Mouse (Mus musculus): ENCODE data around the gene Fbxo5. TPM values are rescaled to one million over a fixed set of nuclear protein-coding genes. Genes with fewer than 3 reads are reported as not detected.

Gene Fbxo5
- polyA plus RNA-seq (2014; fragmentation: Nextera tagmentation; extraction: Ambion mirVana): 9.8 and 13.7 TPM in 2 replicates

DNA sequence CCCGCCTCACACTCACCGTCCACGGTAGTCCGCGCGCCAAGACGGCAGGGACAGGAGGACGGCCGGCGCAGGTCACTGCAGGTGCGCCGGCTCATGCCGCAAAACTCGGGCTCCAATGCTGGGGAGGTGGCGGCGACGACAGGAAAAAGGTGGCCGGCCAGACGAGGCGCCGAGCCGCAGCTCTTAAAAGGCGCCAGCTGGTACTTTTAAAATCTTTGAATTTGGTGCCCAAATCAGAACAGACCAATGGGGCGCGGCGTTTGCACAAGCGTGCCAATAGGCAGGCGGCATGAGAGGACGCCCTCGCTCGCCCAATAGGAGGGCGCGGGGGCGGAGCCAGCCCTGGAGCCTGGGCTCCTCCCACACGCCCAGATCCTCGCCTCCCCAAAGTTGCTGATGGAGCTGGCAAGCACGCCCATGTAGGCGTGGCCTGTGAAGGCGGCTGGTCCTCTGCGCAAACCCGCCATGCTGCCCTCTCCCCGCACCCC lies at the start of gene Fbxo5:
Gene Fbxo5, minus strand, starts transcription at position 358 of the 488 bp plus-strand sequence.
- Histone ChIP-seq H3K9ac (peak within 1 kb of the TSS; percentile 59), H3K27ac (peak within 1 kb of the TSS; percentile 84), H3K4me2 (replicated peaks) (peak within 1 kb of the TSS; percentile 83), H3K4me3 (replicated peaks; ENCODE audit: low read length) (peak within 1 kb of the TSS; percentile 69), H3K36me3 (replicated peaks; ENCODE audit: control insufficient read depth, insufficient read depth) (peaks cover 12% of the 10 kb centered on the region), H3K27me3 (ENCODE audit: control insufficient read depth, insufficient read depth, low read length) (no peaks in the 10 kb centered on the region), H3K4me1 (replicated peaks; ENCODE audit: control insufficient read depth, insufficient read depth, low read length) (peaks cover 18% of the 10 kb centered on the region), H3K9me3 (ENCODE audit: control insufficient read depth, low read length) (no peaks in the 10 kb centered on the region)
- ATAC-seq (ENCODE audit: low FRiP score) (peak; percentile 98), DNase-seq (ENCODE audit: low spot score) (peak; percentile 97)
- WGBS: under 1% methylated on average over 42 of the region's 42 CpGs

DNA sequence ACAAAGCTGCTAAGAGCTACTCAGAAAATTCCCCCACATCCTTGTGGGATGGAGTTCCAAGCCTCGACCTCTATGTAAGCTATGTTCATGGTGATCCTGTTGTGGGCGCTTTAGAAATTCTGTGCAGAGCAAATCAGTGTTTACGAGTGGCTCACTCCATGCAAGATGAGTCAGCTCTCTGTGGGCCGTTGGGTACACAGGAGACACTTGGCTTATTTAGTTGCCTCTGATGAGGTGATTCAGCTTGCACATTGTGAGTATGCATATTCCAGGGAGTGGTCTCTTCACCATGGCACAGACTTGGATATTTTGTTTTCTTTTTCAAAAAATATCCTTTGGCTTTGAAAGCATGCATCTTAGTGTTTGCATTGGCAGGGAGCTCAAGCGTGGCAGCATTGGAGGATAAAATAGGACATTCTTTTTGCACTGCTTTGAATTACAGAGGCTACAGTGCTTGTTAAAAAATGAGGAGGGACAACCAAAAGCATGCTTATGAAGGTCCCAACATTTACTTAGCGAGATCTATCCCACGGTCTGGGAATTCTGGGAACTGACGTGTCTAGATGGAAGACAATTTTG lies 48.0 kb upstream of the Fbxo5 start:
- H3K9me3 ChIP-seq (ENCODE audit: control insufficient read depth, low read length): no peaks in the 10 kb centered on the region
- DNase-seq (ENCODE audit: low spot score) (no peak), ATAC-seq (ENCODE audit: low FRiP score) (no peak)
- H3K36me3 ChIP-seq (replicated peaks; ENCODE audit: control insufficient read depth, insufficient read depth): peaks cover 7% of the 10 kb centered on the region
- H3K4me1 ChIP-seq (replicated peaks; ENCODE audit: control insufficient read depth, insufficient read depth, low read length): no peaks in the 10 kb centered on the region
- H3K9ac ChIP-seq: no peak overlapping the region
- no peak overlapping the region for H3K4me3 ChIP-seq (replicated peaks; ENCODE audit: low read length)
- no peak overlapping the region for H3K27ac ChIP-seq
- no peak overlapping the region for H3K4me2 ChIP-seq (replicated peaks)
- WGBS: 89% methylated on average over 8 of the region's 8 CpGs
- H3K27me3 ChIP-seq (ENCODE audit: control insufficient read depth, insufficient read depth, low read length): no peaks in the 10 kb centered on the region

DNA sequence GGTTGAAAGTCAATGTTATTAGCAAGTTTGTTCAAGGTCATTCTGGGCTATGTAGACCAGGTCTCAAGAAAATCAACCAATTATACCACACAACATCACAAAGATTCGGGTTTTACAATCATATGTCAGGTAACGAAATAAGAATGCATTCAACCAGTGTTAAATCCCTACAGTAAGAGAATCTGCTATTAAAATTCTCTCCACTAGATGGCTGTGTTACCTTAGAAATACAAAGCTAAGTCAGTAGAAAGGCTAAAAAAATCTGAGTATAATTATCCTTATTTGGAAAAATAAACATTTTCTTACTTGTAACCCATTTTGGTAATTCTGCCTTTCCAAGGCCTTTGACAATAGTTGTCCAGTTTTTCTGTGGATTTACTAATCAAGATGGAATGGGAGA lies 41.5 kb upstream of the Fbxo5 start:
- DNase-seq (ENCODE audit: low spot score): peak; percentile 84

DNA sequence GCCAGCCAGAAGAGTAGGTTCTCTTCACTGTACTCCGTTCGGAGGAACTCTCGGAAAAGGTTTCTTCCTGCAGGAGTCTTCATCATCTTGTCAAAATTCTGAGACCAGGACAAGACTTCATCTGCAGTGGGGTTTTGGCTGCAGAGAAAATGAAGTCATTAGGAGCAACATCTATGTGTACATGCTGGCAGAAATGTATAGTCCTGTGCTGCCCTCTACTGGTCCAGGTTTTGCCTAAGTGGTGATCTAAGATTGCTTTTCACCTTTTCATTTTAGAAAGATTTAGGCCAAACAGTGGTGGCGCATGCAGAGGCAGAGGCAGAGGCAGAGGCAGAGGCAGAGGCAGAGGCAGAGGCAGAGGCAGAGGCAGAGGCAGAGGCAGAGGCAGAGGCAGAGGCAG lies 36.0 kb upstream of the Fbxo5 start:
- H3K4me3 ChIP-seq (replicated peaks; ENCODE audit: low read length): no peak overlapping the region
- ATAC-seq (ENCODE audit: low FRiP score) (no peak), DNase-seq (ENCODE audit: low spot score) (peak; percentile 68)
- no peaks in the 10 kb centered on the region for H3K27me3 ChIP-seq (ENCODE audit: control insufficient read depth, insufficient read depth, low read length)
- no peaks in the 10 kb centered on the region for H3K9me3 ChIP-seq (ENCODE audit: control insufficient read depth, low read length)
- H3K36me3 ChIP-seq (replicated peaks; ENCODE audit: control insufficient read depth, insufficient read depth): peaks cover 24% of the 10 kb centered on the region; the same call in 1 of the 2 replicates
- H3K4me1 ChIP-seq (replicated peaks; ENCODE audit: control insufficient read depth, insufficient read depth, low read length): no peaks in the 10 kb centered on the region
- H3K27ac ChIP-seq: no peak overlapping the region
- no peak overlapping the region for H3K9ac ChIP-seq
- no peak overlapping the region for H3K4me2 ChIP-seq (replicated peaks)
- WGBS: 82% methylated on average over 4 of the region's 4 CpGs

More for the DNA sequence above, 41.5 kb upstream of the Fbxo5 start:
- H3K27ac ChIP-seq: no peak overlapping the region
- 34% methylated on average over 2 of the region's 2 CpGs for WGBS
- no peaks in the 10 kb centered on the region for H3K27me3 ChIP-seq (ENCODE audit: control insufficient read depth, insufficient read depth, low read length)
- no peak overlapping the region for H3K9ac ChIP-seq
- H3K4me3 ChIP-seq (replicated peaks; ENCODE audit: low read length): no peak overlapping the region
- ATAC-seq (ENCODE audit: low FRiP score): no peak
- no peak overlapping the region for H3K4me2 ChIP-seq (replicated peaks)
- H3K36me3 ChIP-seq (replicated peaks; ENCODE audit: control insufficient read depth, insufficient read depth): peaks cover 7% of the 10 kb centered on the region
- H3K4me1 ChIP-seq (replicated peaks; ENCODE audit: control insufficient read depth, insufficient read depth, low read length): no peaks in the 10 kb centered on the region
- no peaks in the 10 kb centered on the region for H3K9me3 ChIP-seq (ENCODE audit: control insufficient read depth, low read length)

DNA sequence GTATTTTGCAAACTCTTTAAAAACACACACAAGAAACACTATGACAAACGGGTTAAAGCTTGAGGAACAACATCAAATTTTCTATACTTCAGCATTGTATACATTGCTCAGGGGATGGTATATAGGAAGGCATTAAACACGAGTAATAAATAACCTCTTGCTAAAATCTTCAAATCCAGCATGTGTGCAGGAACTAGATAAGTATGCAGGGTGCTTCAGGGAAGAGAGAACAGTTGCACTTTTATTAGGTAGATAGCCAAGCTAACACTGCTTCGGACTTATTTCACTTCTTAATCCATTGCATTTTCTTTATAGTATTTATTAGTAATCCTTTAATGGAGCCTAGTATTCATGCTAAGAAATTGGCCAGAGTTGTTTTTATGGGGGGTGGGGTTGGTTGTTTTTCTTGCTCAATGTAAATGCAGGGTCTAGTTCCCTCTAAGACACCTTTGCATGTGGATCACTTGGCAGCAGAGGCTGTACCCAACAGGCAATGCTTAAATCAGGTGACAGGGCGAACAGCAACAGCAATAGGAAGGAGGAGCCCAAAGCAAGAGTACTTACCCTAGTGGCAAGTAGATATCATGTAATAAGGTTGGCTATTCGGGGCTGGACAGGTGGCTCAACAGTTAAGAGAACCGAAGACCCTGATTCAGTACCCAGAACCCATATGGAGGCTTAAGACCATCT lies 21.1 kb upstream of the Fbxo5 start:
- Histone ChIP-seq H3K4me2 (replicated peaks) (no peak overlapping the region), H3K4me3 (replicated peaks; ENCODE audit: low read length) (no peak overlapping the region), H3K4me1 (replicated peaks; ENCODE audit: control insufficient read depth, insufficient read depth, low read length) (peaks cover 8% of the 10 kb centered on the region), H3K36me3 (replicated peaks; ENCODE audit: control insufficient read depth, insufficient read depth) (no peaks in the 10 kb centered on the region), H3K27ac (no peak overlapping the region), H3K9ac (no peak overlapping the region), H3K27me3 (ENCODE audit: control insufficient read depth, insufficient read depth, low read length) (no peaks in the 10 kb centered on the region), H3K9me3 (ENCODE audit: control insufficient read depth, low read length) (no peaks in the 10 kb centered on the region)
- ATAC-seq (ENCODE audit: low FRiP score) (no peak), DNase-seq (ENCODE audit: low spot score) (no peak)
- 84% methylated on average over 6 of the region's 6 CpGs for WGBS

DNA sequence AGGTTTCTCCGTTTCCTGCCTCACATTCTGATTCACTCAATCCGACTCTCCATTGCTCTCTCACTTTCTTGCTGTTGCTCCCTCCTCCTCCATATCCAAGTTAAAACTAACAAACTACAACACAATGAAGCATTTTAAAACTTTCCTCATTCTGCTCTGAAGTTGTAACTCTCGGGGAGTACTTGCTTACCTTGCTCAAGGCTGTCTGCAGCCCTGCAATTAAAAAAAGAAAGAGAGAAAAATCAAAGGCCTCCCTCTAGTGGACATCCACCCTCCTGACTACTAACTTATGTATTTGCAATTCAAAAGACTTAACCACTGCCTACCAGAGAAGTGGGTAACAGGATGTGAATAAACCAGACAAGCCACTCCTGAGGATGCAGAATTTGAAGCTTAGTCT lies 19.4 kb upstream of the Fbxo5 start:
- peak overlapping the region; percentile 97 for H3K4me3 ChIP-seq (replicated peaks; ENCODE audit: low read length)
- peaks cover 2% of the 10 kb centered on the region for H3K36me3 ChIP-seq (replicated peaks; ENCODE audit: control insufficient read depth, insufficient read depth)
- H3K27ac ChIP-seq: peak overlapping the region; percentile 87
- H3K4me1 ChIP-seq (replicated peaks; ENCODE audit: control insufficient read depth, insufficient read depth, low read length): peaks cover 8% of the 10 kb centered on the region
- H3K4me2 ChIP-seq (replicated peaks): peak overlapping the region; percentile 77
- H3K27me3 ChIP-seq (ENCODE audit: control insufficient read depth, insufficient read depth, low read length): no peaks in the 10 kb centered on the region
- H3K9ac ChIP-seq: peak overlapping the region; percentile 40
- WGBS: 0% methylated on average over 3 of the region's 3 CpGs
- no peaks in the 10 kb centered on the region for H3K9me3 ChIP-seq (ENCODE audit: control insufficient read depth, low read length)
- ATAC-seq (ENCODE audit: low FRiP score) (no peak), DNase-seq (ENCODE audit: low spot score) (peak; percentile 72)

DNA sequence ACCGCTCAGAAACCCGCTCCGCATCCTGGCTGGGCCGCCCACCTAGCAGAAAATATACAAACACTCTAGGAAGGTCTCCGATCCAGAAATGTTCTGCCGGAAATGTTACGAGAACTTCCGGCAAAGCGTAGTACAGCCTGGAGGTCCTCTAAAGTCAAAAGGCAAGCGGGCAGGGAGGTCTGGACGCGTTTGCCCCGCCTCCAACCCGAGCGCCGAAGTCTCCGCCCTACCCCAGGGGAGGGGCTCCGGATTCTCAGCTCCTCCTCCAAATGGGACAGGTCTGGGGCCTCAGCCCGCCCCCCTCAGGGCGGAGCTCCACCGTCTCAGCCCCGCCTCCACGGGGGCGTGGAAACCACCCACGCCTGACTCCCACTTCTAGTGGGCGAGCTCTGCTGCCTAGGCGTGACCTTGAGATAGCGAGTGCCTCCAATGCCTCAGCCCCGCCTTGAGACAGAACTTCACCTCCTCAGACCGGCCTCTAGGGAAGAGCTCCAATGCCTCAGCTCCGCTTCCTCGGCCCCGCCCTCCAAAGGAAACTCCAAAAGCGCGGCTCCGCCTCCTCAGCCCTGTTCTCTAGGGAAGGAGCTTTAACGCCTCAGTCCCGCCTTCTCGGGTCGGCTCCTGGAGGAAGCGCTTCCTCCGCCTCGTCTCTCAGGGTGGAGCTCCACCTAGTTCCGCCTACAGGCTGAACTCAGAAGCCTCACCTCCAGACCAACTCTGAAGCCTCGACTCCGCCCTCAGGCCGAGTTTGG lies 18.5 kb upstream of the Fbxo5 start, which contains the start of gene Mtrf1l:
Gene Mtrf1l, minus strand, starts transcription at position 171 of the 752 bp plus-strand sequence.
- peak within 1 kb of the TSS; percentile 92 for H3K9ac ChIP-seq
- H3K27ac ChIP-seq: peak within 1 kb of the TSS; percentile 87
- no peaks in the 10 kb centered on the region for H3K9me3 ChIP-seq (ENCODE audit: control insufficient read depth, low read length)
- H3K4me3 ChIP-seq (replicated peaks; ENCODE audit: low read length): peak within 1 kb of the TSS; percentile 97
- 1% methylated on average over 47 of the region's 47 CpGs for WGBS
- ATAC-seq (ENCODE audit: low FRiP score) (peak; percentile 98), DNase-seq (ENCODE audit: low spot score) (peak; percentile 96)
- peaks cover 8% of the 10 kb centered on the region for H3K4me1 ChIP-seq (replicated peaks; ENCODE audit: control insufficient read depth, insufficient read depth, low read length)
- peak within 1 kb of the TSS; percentile 77 for H3K4me2 ChIP-seq (replicated peaks)
- H3K36me3 ChIP-seq (replicated peaks; ENCODE audit: control insufficient read depth, insufficient read depth): peaks cover 11% of the 10 kb centered on the region
- no peaks in the 10 kb centered on the region for H3K27me3 ChIP-seq (ENCODE audit: control insufficient read depth, insufficient read depth, low read length)

DNA sequence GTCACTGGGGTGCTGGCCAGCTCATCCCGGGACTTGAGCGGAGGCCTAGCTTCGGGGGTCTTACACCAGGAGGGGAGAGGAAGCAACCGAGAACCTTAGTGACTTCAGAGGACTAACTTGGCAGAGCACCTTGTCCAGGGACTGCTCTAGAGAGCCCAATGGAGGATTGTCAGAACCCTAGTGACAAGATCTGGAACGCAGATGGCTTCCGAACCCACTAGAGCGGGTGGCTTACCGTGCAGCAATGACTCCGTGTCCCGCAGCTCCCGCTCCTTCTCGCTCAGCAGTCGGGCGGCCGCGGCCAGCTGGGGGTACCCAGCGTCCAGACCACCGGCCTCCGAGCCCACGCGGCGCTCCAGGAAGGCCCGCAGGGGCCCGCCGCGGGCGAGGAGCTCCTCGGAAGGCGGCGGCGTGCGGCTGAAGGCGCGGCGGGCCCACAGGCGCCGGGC lies 17.9 kb upstream of the Fbxo5 start:
- H3K9ac ChIP-seq: peak overlapping the region; percentile 92
- WGBS: under 1% methylated on average over 34 of the region's 37 CpGs
- H3K4me2 ChIP-seq (replicated peaks): peak overlapping the region; percentile 77
- H3K36me3 ChIP-seq (replicated peaks; ENCODE audit: control insufficient read depth, insufficient read depth): peaks cover 17% of the 10 kb centered on the region
- peaks cover 8% of the 10 kb centered on the region for H3K4me1 ChIP-seq (replicated peaks; ENCODE audit: control insufficient read depth, insufficient read depth, low read length)
- no peaks in the 10 kb centered on the region for H3K27me3 ChIP-seq (ENCODE audit: control insufficient read depth, insufficient read depth, low read length)
- no peaks in the 10 kb centered on the region for H3K9me3 ChIP-seq (ENCODE audit: control insufficient read depth, low read length)
- H3K4me3 ChIP-seq (replicated peaks; ENCODE audit: low read length): peak overlapping the region; percentile 97
- H3K27ac ChIP-seq: peak overlapping the region; percentile 87
- no peak for ATAC-seq (ENCODE audit: low FRiP score)
- DNase-seq (ENCODE audit: low spot score): no peak

DNA sequence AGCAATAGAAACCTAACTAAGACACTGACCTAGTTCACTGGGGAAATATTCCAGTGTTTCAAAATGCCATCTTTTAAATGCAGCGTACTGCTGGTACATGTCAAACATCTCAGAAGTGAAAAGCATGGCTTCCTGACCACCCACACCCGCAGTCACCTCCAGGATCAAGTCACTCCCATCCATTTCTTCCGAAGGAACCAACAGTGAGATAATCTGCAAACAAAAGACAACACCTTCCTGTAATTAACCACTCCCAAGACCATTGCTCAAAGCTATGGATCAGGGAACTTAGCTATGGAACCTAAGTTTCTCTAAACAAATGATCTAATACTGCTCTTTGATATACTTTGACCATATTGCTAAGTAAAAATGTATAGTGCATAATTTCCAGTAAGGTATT lies 13.4 kb upstream of the Fbxo5 start:
- 95% methylated on average over 3 of the region's 3 CpGs for WGBS
- ATAC-seq (ENCODE audit: low FRiP score): no peak
- H3K27me3 ChIP-seq (ENCODE audit: control insufficient read depth, insufficient read depth, low read length): no peaks in the 10 kb centered on the region

More for the DNA sequence above, 13.4 kb upstream of the Fbxo5 start:
- Histone ChIP-seq H3K4me1 (replicated peaks; ENCODE audit: control insufficient read depth, insufficient read depth, low read length) (peaks cover 8% of the 10 kb centered on the region), H3K27ac (no peak overlapping the region), H3K9ac (no peak overlapping the region), H3K36me3 (replicated peaks; ENCODE audit: control insufficient read depth, insufficient read depth) (peaks cover 57% of the 10 kb centered on the region), H3K4me2 (replicated peaks) (no peak overlapping the region), H3K4me3 (replicated peaks; ENCODE audit: low read length) (no peak overlapping the region), H3K9me3 (ENCODE audit: control insufficient read depth, low read length) (no peaks in the 10 kb centered on the region)
- no peak for DNase-seq (ENCODE audit: low spot score)
